Mouse (Mus musculus) kidney, adult 18-20 months (tissue): ENCODE measurements around the gene Pate4.
A peak's percentile ranks its signal among the peaks of the same experiment; 100 is the strongest.
"Not testable (repeated sequence)": the region's sequence is repeated elsewhere in the genome, so short reads cannot be mapped to it uniquely, and the experiment has no call there.

Source experiments
- DNase-seq: peaks from one replicate; pipeline ENCODE4 v3.0.0; 2021

The Pate4 gene

DNA sequence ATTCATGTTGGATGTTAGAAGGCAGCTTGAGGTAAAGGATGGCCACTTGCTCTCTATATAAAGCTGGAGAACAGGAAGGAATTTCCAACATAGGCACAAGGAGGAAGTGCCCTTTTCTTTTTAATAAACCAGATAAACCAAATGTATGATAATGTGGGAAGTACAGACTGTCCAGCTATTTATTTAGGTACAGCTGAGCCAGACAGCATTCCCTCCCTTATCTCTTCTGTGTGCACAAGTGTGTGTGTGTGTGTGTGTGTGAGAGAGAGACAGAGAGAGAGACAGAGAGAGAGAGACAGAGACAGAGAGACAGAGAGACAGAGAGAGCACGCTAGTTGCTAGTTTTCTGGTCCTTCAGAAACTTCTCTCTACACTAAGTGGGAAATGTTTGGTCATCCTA is at the start of gene Pate4:
Gene Pate4, minus strand, starts transcription at position 101 of the 400 bp plus-strand sequence.
- DNase-seq: no peak

- no peak for DNase-seq
These were observed 36.4 kb upstream of the Pate4 start, which contains the start of gene Pate3 for GRCm38 (mm10) chr9:35648102-35648501. Gene Pate3, minus strand, starts transcription at chr9:35648202.

DNA sequence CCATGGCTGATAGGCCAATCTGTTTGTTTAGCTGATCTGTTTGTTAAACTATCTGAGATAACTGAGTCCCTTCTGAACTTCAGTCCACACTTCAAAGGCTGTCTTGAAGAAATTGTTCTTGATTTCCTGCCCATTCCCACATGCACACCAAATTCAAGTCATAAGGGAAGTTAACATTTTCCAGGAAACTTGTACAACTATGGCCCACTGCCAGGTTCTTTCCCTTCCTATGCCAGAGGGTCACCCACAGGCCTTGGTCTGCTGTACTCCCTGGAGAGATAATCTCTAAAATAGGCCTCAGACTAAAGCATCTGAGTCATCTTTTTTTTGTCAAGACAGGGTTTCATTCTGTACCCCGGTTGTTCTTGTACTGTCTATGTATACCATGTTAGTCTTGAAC is 21.2 kb upstream of the Pate4 start:
- DNase-seq: no peak

- not testable (repeated sequence) for DNase-seq
These were observed 5.0 kb upstream of the Pate4 start for GRCm38 (mm10) chr9:35616784-35617183.

GRCm38 (mm10) chr9:35614005-35614404 is 2.3 kb upstream of the Pate4 start:
- DNase-seq: no peak

DNA sequence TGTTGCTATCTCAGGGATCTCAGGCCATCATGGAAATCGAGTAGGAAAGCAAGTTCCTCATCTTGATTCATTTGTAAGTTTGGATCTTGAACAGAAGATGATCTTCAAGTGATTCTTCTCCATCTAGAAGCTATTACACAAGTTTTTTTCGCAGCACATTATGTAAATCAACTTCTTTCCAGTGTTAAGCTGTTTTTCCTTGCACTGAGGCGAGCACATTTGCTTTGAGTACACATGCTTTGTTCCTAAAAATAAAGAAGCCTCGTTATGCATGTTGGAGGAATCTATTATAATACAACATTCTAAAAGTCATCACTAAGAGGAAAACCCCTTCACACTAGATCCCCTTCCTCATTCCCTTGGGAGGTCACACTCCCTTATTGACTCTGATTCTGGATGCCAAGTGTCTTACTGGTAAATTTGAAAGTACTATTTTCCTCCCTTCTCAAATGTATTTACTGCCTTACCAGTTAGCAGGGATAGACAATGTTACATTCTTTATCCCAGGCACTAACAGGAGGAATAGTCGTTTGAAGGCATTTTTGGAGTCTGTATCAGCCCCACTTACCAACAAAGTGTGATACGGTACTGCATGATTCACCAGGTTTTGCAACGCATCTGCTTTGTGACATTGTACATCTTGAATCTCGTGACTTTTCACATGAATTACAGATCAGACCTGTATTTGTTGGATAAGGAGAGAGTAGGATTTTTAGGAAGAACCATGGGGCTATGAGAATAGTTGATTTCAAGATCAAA is 3.9 kb downstream of the Pate4 start:
- DNase-seq: no peak

- DNase-seq: peak; percentile 16
These were observed 18.8 kb downstream of the Pate4 start for GRCm38 (mm10) chr9:35592903-35593302.

- no peak for DNase-seq
These were observed 24.1 kb downstream of the Pate4 start for GRCm38 (mm10) chr9:35587674-35588073.

DNA sequence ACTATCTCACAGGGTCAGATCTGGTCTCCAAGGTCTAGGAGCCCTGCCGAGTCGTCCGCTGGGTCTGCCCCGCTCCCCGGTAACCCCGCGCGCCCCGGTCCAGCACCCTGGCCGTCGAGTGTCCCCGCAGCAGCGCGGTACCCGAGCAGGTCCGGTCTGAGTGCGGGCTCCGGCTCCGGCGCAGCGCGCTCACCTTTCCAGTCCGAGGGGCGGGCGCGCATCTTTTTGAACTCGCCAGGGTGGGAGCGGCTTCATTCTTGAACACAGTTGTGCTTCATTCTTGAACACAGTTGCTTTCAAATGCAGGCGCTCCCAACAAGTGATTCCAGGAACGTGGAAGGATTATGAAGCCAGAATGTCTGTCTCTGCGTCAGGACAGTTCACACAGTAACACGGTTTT is 37.3 kb downstream of the Pate4 start:
- no peak for DNase-seq

GRCm38 (mm10) chr9:35570663-35571062 is 41.1 kb downstream of the Pate4 start:
- no peak for DNase-seq

DNA sequence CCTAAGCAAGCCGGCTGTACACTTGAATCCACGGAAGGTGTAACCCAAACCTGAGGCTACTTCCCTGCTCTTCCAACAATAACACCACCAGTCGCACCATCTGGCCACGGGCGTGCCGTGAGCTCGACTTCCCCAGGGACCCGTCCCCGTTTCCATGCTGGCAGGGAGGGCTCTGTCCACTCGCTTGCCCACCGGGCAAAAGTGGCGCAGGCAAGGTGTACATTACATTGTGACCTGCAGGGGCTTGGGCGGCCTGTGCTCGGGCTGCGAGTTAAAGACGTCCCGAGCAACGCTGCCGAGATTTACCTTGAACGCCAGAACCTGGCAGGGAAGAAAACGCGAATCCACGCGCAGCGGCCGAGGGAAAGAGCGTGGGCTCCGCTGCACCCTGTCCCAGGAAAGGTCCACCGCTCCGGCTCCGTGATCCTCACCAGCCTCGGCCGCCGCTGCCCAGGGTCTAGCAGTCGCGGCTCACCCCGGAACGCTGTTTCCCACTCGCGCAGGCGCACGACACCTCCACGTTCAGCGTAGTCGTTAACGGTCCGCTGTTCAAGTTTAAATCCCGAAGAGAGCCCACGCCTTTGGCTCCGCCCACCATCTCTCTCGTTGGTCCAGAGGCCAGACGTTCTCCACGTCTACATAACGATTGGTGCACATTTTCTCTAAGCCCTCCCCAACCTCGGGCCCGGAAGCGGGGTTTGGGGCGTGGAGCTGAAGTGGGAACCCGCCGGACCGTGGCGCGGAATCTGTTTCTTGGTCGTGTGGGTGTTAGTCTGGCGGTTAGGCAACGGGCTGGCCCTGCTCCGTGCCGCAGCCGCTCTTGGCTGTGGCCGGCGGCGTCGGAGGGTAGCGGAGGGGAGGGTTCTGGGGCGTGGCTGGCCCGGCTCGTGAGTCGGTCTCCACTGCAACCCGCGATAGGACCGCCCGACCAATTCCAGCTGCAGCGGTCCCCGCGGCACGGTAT is 41.9 kb downstream of the Pate4 start, which contains the start of the genes Pate2 and Hyls1:
Gene Pate2, plus strand, starts transcription at position 714 of the 964 bp plus-strand sequence.
Gene Hyls1, minus strand, starts transcription at position 828 of the 964 bp plus-strand sequence.
- peak; percentile 92 for DNase-seq

GRCm38 (mm10) chr9:35567995-35568394 is 43.7 kb downstream of the Pate4 start:
- DNase-seq: no peak

DNA sequence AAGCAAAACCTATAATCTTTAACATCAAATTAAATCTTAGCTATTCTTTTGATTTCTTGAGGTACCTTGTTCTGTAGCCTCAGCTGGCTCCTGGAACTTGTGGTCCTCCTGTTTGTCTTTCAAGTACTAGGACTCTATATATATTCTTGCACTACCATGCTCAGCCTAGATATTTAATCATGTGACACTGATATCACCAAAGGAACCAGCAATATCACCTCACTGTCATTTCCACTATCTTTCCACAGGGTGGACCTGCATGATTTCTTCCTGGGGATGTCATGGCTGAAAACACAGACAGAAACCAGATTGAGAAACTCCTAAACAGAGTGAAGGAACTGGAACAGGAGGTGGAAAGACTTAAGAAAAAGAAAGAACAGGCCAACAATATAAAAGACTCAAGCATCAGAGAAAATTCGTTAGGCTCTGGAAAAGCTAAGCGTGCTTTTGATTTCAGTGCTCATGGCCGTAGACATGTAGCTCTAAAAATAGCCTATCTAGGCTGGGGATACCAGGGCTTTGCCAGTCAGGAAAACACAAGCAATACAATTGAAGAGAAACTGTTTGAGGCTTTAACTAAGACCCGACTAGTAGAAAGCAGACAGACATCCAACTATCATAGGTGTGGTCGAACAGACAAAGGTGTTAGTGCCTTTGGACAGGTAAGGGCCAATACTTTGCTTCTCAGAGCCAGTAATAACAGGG is 47.1 kb downstream of the Pate4 start:
- no peak for DNase-seq

GRCm38 (mm10) chr9:35561583-35561982 is 50.2 kb downstream of the Pate4 start:
- DNase-seq: no peak

GRCm38 (mm10) chr9:35561076-35561475 is 50.7 kb downstream of the Pate4 start:
- no peak for DNase-seq

DNA sequence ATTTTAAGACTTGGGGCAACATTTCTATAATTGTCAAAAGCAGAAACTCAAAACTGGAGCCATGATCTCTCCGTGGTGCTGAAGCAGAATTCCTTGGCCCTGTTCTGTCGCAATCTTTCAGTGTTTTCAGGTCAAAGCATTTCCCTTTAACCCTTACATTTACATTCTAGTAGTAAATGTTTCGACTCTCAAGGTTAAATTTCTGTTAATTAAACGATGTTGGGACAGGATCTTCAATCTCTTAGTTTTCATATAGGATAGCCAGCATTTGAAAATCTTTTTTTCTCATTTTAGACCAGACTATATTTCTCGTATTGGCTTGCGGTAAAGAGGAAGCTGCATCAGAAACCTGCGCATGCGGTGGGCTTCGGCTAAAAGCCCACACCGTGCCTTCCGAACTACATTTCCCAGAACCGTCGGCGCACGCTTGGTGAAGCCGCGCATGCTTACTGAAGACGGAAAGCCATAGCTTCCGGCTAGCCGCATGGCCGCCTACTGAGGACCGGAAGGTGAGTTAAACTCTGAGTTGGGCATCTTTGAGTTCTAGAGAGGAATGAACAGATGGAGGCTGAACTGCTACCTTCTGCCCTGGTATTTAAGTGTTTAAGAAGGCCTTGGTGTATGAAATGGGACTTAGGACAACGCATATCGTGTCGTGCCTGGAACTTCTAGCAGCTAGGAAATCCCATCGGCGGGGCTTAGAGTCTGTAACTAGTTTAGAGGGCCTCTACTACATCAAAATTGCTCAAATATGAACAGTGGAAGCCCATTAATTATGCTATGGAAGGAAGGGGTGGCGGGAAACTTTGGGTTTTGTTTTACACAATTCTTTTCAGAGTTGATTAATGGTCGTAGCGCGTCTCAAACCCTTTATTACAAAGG is 52.5 kb downstream of the Pate4 start:
- peak; percentile 79 for DNase-seq

GRCm38 (mm10) chr9:35558257-35559008 is 53.3 kb downstream of the Pate4 start, which contains the start of the genes Ddx25 and Pus3:
Gene Ddx25, minus strand, starts transcription at chr9:35558528.
Gene Pus3, plus strand, starts transcription at chr9:35558595.
- DNase-seq: no peak
